Mouse (Mus musculus) activated CD4-positive, CD25-positive, alpha-beta regulatory T cell (primary cell): Measurements from ENCODE around the gene Vmn2r78. TPM values are rescaled to one million over a fixed set of nuclear protein-coding genes. Genes with fewer than 3 reads are reported as not detected.

Experiments used
- polyA plus RNA-seq, 2 experiments: library from polyadenylated mRNA; unstranded; fragments of 100-300 nt; shearing (Covaris generic); gene quantifications; one replicate each; pipeline ENCODE4 v1.2.1; 2017

The Vmn2r78 gene
- under 1 TPM; 0.08 to 0.15 TPM for polyA plus RNA-seq

GRCm38 (mm10) chr7:86914794-86915193 lies at the start of gene Vmn2r78:
TSS of gene Vmn2r78 (plus strand) at chr7:86915094.

GRCm38 (mm10) chr7:86995815-86996214 lies 80.9 kb downstream of the Vmn2r78 start, which contains the start of gene Vmn2r79:
TSS of gene Vmn2r79 (plus strand) at chr7:86996115.

Other genes starting within 250 kb of the Vmn2r78 start
- under 1 TPM in 1 of 2 experiments, not detected in 1; 0.16 TPM for gene Olfr292, start 226.8 kb upstream of the Vmn2r78 start, polyA plus RNA-seq
- not detected for gene Folh1, start 139.2 kb upstream of the Vmn2r78 start, polyA plus RNA-seq
- under 1 TPM; 0.06 to 0.14 TPM for gene Vmn2r77, start 120.1 kb upstream of the Vmn2r78 start, polyA plus RNA-seq
- under 1 TPM; 0.04 to 0.16 TPM for gene Vmn2r79, start 81.0 kb downstream of the Vmn2r78 start, polyA plus RNA-seq